Mouse (Mus musculus): ENCODE results near the gene Pacsin1. TPM values are rescaled to one million over a fixed set of nuclear protein-coding genes. Genes with fewer than 3 reads are reported as not detected.

Gene Pacsin1
- total and polyA plus RNA-seq, 3 experiments = 0.44 to 0.61 (median 0.45) TPM

- intact Hi-C loops (cut with DNase I) = loop anchor here (5.0 kb wide), 1 partner anchor 63 kb away; no protein-coding TSS in a partner anchor
- no peaks in the 10 kb centered on the region for H3K27me3 ChIP-seq (ENCODE audit: control insufficient read depth, insufficient read depth, low read length)
- TF ChIP-seq POLR2A (IDR thresholded peaks at IDR 0.05; ENCODE audit: insufficient read depth, low read depth, low read length) (no peak), EP300 (IDR thresholded peaks at IDR 0.05; ENCODE audit: insufficient read depth, low read depth, low read length) (no peak), CTCF (IDR thresholded peaks at IDR 0.05) (no peak)
- no peak for DNase-seq
- H3K9ac ChIP-seq (ENCODE audit: low read depth, low read length) = no peak overlapping the region
- no peaks in the 10 kb centered on the region for H3K36me3 ChIP-seq (ENCODE audit: control insufficient read depth, insufficient read depth, low read length)
- H3K79me2 ChIP-seq (replicated peaks; ENCODE audit: control insufficient read depth, insufficient read depth, low read length) = no peaks in the 10 kb centered on the region
- H3K4me3 ChIP-seq = no peak overlapping the region
- 61% methylated on average over 5 of the region's 5 CpGs for WGBS
- no peaks in the 10 kb centered on the region for H3K4me1 ChIP-seq (ENCODE audit: control insufficient read depth, insufficient read depth, low read length)
- no peak overlapping the region for H3K27ac ChIP-seq
Measured at GRCm38 (mm10) chr17:27703961-27704621, 48.8 kb downstream of the Pacsin1 start.

GRCm38 (mm10) chr17:27705661-27706060 is 50.4 kb downstream of the Pacsin1 start:
- H3K9ac ChIP-seq (ENCODE audit: low read depth, low read length) = no peak overlapping the region
- intact Hi-C loops (cut with DNase I) = no loop called here
- no peaks in the 10 kb centered on the region for H3K4me1 ChIP-seq (ENCODE audit: control insufficient read depth, insufficient read depth, low read length)
- no peaks in the 10 kb centered on the region for H3K27me3 ChIP-seq (ENCODE audit: control insufficient read depth, insufficient read depth, low read length)
- no peak for DNase-seq
- TF ChIP-seq EP300 (IDR thresholded peaks at IDR 0.05; ENCODE audit: insufficient read depth, low read depth, low read length) (no peak), POLR2A (IDR thresholded peaks at IDR 0.05; ENCODE audit: insufficient read depth, low read depth, low read length) (no peak), CTCF (IDR thresholded peaks at IDR 0.05) (no peak)
- no peak overlapping the region for H3K27ac ChIP-seq
- 44% methylated on average over 10 of the region's 10 CpGs for WGBS
- no peaks in the 10 kb centered on the region for H3K36me3 ChIP-seq (ENCODE audit: control insufficient read depth, insufficient read depth, low read length)
- no peaks in the 10 kb centered on the region for H3K79me2 ChIP-seq (replicated peaks; ENCODE audit: control insufficient read depth, insufficient read depth, low read length)
- H3K4me3 ChIP-seq = no peak overlapping the region

- H3K36me3 ChIP-seq (ENCODE audit: control insufficient read depth, insufficient read depth, low read length) = no peaks in the 10 kb centered on the region
- TF ChIP-seq CTCF (IDR thresholded peaks at IDR 0.05) (no peak), POLR2A (IDR thresholded peaks at IDR 0.05; ENCODE audit: insufficient read depth, low read depth, low read length) (no peak), EP300 (IDR thresholded peaks at IDR 0.05; ENCODE audit: insufficient read depth, low read depth, low read length) (no peak)
- H3K4me1 ChIP-seq (ENCODE audit: control insufficient read depth, insufficient read depth, low read length) = no peaks in the 10 kb centered on the region
- no peak overlapping the region for H3K9ac ChIP-seq (ENCODE audit: low read depth, low read length)
- WGBS = 8% methylated on average over 25 of the region's 25 CpGs
- no peak overlapping the region for H3K27ac ChIP-seq
- no peak overlapping the region for H3K4me3 ChIP-seq
- no peaks in the 10 kb centered on the region for H3K79me2 ChIP-seq (replicated peaks; ENCODE audit: control insufficient read depth, insufficient read depth, low read length)
- peak; percentile 40 to 52 for DNase-seq
- no peaks in the 10 kb centered on the region for H3K27me3 ChIP-seq (ENCODE audit: control insufficient read depth, insufficient read depth, low read length)
- intact Hi-C loops (cut with DNase I) = no loop called here
Measured at GRCm38 (mm10) chr17:27707954-27708661, 52.8 kb downstream of the Pacsin1 start.

- no peak for DNase-seq
Measured at GRCm38 (mm10) chr17:27709650-27710049, 54.3 kb downstream of the Pacsin1 start.

GRCm38 (mm10) chr17:27712832-27713231 is 57.5 kb downstream of the Pacsin1 start:
- 64% methylated on average over 1 of the region's 1 CpGs for WGBS
- no peak for DNase-seq
- no peak for TF ChIP-seq POLR2A (IDR thresholded peaks at IDR 0.05; ENCODE audit: insufficient read depth, low read depth, low read length)
- no peak for TF ChIP-seq CTCF (IDR thresholded peaks at IDR 0.05)
- TF ChIP-seq EP300 (IDR thresholded peaks at IDR 0.05; ENCODE audit: insufficient read depth, low read depth, low read length) = no peak
- Histone ChIP-seq H3K27me3 (ENCODE audit: control insufficient read depth, insufficient read depth, low read length) (no peaks in the 10 kb centered on the region), H3K27ac (no peak overlapping the region), H3K9ac (ENCODE audit: low read depth, low read length) (no peak overlapping the region), H3K79me2 (replicated peaks; ENCODE audit: control insufficient read depth, insufficient read depth, low read length) (no peaks in the 10 kb centered on the region), H3K36me3 (ENCODE audit: control insufficient read depth, insufficient read depth, low read length) (no peaks in the 10 kb centered on the region), H3K4me3 (no peak overlapping the region), H3K4me1 (ENCODE audit: control insufficient read depth, insufficient read depth, low read length) (no peaks in the 10 kb centered on the region)
- intact Hi-C loops (cut with DNase I) = no loop called here

More at GRCm38 (mm10) chr17:27709650-27710049, 54.3 kb downstream of the Pacsin1 start:
- Histone ChIP-seq H3K4me3 (no peak overlapping the region), H3K27ac (no peak overlapping the region), H3K36me3 (ENCODE audit: control insufficient read depth, insufficient read depth, low read length) (no peaks in the 10 kb centered on the region), H3K4me1 (ENCODE audit: control insufficient read depth, insufficient read depth, low read length) (no peaks in the 10 kb centered on the region), H3K9ac (ENCODE audit: low read depth, low read length) (no peak overlapping the region), H3K27me3 (ENCODE audit: control insufficient read depth, insufficient read depth, low read length) (no peaks in the 10 kb centered on the region), H3K79me2 (replicated peaks; ENCODE audit: control insufficient read depth, insufficient read depth, low read length) (no peaks in the 10 kb centered on the region)
- TF ChIP-seq POLR2A (IDR thresholded peaks at IDR 0.05; ENCODE audit: insufficient read depth, low read depth, low read length) = no peak
- no peak for TF ChIP-seq EP300 (IDR thresholded peaks at IDR 0.05; ENCODE audit: insufficient read depth, low read depth, low read length)
- no peak for TF ChIP-seq CTCF (IDR thresholded peaks at IDR 0.05)
- intact Hi-C loops (cut with DNase I) = no loop called here
- 81% methylated on average over 5 of the region's 5 CpGs for WGBS

- Histone ChIP-seq H3K79me2 (replicated peaks; ENCODE audit: control insufficient read depth, insufficient read depth, low read length) (no peaks in the 10 kb centered on the region), H3K27ac (no peak overlapping the region), H3K9ac (ENCODE audit: low read depth, low read length) (no peak overlapping the region), H3K4me3 (no peak overlapping the region), H3K36me3 (ENCODE audit: control insufficient read depth, insufficient read depth, low read length) (no peaks in the 10 kb centered on the region), H3K27me3 (ENCODE audit: control insufficient read depth, insufficient read depth, low read length) (no peaks in the 10 kb centered on the region), H3K4me1 (ENCODE audit: control insufficient read depth, insufficient read depth, low read length) (no peaks in the 10 kb centered on the region)
- 8% methylated on average over 16 of the region's 16 CpGs for WGBS
- TF ChIP-seq EP300 (IDR thresholded peaks at IDR 0.05; ENCODE audit: insufficient read depth, low read depth, low read length) = no peak
- TF ChIP-seq POLR2A (IDR thresholded peaks at IDR 0.05; ENCODE audit: insufficient read depth, low read depth, low read length) = no peak
- no peak for TF ChIP-seq CTCF (IDR thresholded peaks at IDR 0.05)
- no peak for DNase-seq
- intact Hi-C loops (cut with DNase I) = no loop called here
Measured at GRCm38 (mm10) chr17:27716804-27717203, 61.5 kb downstream of the Pacsin1 start.
